Mouse (Mus musculus): ENCODE data around the gene Bscl2.

Bscl2 gene

DNA sequence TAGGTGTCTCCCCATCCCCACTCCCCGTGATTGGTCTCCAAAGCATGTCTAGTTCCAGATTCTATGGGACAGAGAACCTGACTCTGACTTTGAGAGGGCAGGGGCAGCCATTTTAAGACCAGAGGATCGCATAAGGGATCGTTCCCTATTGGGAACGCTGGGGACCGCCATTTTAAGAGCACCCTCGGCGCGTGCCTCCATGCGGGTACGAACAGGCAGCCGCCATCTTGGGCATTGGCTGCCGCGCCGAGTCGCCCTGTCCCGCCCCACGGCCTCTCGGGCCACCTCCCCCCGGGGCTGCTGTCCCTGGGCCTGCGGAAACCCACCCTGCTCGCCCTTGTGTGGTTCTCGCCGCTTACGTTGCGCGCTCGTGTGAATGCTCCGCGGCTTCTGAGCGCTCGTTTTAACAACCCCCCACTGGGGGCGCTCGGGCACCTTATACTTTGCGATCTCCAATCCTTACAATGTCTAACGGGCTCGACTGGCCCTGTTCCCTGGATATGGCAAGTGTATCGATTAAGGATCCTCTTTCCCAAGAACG lies at the start of gene Bscl2:
Gene Bscl2 (plus strand): TSS at position 217 of the 541 bp plus-strand sequence.
- DNase-seq (ENCODE audit: low spot score): peak; percentile 79

DNA sequence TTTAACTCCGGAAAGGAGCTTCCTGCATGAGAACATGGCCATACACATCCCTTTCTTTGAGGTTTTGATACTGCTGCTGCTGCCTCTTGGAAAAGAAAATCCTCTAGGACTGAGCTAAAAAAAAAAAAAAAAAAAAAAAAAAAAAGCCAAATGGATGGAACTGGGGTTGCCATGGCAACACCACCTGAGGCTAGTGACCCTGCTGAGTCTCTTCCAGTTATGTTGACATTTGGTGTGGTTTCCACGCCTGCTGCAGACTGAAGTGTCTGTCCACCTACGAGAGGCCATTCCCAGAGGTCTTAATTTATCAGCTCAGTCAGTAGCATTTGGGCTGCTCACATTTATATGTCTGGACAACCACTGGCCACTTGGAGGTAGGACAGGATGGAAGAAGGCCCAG lies 48.7 kb upstream of the Bscl2 start:
- DNase-seq (ENCODE audit: low spot score): no peak

DNA sequence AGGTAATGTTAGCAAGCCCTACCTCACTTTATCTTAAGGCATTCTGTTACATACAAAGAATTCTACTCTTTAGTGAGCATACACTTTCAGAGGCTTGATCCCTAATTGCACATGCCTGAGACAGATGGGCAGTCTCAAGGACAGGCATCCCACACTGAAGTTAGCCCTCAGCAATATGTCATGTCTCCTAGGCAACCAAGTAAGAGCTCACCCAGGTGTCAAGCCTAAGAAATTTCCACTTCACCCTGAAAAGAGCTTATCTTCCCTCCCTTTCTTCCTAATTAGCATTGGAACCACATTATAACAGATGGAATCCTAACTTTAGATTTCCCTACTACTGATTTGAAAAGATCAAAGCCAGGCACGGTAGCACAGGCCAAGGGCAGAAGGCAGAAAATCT lies 48.1 kb upstream of the Bscl2 start:
- no peak for DNase-seq (ENCODE audit: low spot score)

DNA sequence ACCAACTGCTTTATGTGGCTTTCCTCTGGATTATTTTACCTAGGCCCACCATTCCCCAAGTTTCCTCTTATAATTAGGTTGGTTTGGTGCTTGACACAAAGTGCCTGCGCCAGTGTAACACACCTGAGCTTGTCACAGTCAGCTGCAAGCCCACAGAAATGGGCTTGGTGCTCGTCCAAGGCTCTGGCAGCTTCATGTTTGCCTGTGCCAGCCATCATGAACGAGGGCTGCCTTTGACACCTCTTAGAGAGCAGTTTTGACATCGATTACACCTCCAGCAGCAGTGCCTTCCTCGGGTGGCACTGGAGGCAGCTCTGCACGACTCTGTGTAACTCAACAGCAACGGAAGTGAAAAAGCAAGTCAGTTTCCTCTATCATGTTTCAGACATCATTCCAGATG lies 47.1 kb upstream of the Bscl2 start:
- no peak for DNase-seq (ENCODE audit: low spot score)

DNA sequence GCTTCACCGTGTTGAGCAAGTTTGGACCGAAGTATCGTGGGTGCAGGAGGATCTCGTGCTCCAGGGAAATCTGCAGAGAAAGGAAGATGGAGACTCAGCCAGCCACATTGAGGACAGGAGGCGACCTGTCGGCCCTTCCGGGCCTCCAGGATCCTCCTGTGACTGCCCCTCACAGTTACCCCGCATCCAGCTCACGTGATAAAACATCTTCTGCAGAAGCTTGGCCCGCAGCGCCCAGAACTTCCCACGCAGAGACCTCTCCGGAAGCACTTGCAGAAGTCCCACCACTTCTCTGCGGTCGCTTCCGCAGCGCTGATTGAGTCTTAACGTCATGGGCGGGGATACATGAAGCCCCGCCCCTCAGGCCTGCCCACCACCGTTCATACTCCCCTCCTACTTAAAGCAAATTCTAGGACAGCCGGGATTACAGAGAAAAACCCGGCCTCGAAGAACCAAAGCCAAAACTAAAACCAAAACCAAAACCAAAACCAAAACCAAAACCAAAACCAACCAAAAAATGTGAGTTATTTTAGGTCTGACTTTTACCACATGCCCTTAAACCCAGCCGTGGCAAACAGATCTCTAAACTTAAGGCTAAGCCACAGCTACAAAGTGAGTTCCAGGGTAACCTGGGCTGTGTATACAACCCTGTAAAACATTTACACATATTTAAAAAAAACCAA lies 38.9 kb upstream of the Bscl2 start, which contains the start of gene Polr2g:
Gene Polr2g (minus strand): TSS at position 314 of the 683 bp plus-strand sequence.
- DNase-seq (ENCODE audit: low spot score): peak; percentile 79

DNA sequence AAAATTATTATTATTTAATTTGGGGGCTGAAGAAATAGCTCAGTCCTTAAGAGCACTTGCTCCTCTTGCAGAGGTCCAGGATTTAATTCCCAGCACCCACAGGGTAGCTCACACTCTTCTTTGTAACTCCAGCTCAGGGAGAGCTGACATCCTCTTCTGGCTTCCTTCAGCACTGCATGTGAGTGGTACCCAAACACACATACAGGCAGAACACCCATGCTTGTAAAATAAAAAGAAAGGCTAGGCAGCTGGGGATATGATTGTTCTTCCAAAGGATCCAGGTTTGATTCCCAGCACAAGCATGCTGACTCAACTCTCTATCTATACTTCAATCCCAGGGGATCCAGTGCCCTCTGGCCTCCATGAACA lies 38.3 kb upstream of the Bscl2 start:
- no peak for DNase-seq (ENCODE audit: low spot score)

DNA sequence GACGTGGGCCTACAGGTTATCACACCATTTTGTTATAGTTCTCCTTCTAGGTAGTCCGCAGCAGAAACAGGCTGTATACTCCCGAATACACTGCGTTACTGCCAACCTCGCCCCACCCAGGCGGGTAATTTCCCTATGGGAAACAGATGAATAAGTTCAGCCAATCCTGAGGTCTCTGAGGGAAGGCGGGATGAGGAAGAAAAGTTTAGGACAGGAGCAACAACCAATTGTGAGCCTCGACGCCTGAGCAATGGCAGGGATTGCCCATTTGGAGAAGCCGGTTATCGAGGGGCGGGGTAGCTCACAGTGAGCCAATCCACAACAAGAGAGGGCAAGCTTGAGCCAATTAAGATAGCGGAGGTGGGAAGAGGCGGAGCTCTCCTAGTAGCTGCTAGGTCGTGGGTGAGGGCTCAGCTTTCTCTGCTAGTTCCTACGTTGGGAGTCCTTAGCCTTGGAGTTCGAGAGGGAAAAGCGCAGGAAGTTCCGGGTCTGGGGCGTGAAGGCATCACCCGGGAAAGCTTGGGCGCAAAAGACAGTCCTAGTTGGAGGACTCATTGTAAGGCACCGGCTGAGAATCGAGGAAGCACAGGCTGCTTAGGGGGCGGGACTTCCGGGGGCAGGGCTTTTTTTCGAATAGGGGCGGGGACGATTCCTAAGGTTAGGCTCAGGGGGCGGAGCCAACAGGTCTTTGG lies 35.0 kb upstream of the Bscl2 start, which contains the start of gene Zbtb3:
Gene Zbtb3 (plus strand): TSS at position 426 of the 692 bp plus-strand sequence.
- DNase-seq (ENCODE audit: low spot score): peak; percentile 94

DNA sequence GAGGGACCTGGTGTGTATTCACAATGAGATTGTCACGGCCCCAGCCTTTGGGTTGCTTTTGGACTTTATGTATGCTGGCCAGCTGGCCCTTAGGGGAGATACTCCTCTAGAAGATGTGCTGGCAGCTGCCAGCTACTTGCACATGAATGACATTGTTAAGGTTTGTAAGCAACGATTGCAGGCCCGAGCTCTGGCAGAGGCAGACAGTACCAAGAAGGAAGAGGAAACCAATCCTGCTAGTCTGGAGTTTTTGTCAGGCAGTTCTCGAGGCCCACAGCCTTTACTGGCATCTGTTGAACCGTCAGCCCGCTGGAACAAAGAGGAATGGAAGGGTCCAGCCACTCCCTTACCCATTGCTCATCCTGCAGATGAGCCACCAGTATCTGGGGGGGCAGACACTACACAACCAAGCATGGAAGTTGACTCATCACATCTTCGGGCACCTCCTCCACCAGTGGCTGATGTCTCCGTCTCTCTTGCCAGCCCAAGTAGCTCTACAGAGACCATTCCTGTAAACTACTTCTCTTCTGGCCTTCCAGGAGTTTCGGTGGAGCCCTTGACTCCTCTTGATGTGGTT lies 34.0 kb upstream of the Bscl2 start:
- no peak for DNase-seq (ENCODE audit: low spot score)

DNA sequence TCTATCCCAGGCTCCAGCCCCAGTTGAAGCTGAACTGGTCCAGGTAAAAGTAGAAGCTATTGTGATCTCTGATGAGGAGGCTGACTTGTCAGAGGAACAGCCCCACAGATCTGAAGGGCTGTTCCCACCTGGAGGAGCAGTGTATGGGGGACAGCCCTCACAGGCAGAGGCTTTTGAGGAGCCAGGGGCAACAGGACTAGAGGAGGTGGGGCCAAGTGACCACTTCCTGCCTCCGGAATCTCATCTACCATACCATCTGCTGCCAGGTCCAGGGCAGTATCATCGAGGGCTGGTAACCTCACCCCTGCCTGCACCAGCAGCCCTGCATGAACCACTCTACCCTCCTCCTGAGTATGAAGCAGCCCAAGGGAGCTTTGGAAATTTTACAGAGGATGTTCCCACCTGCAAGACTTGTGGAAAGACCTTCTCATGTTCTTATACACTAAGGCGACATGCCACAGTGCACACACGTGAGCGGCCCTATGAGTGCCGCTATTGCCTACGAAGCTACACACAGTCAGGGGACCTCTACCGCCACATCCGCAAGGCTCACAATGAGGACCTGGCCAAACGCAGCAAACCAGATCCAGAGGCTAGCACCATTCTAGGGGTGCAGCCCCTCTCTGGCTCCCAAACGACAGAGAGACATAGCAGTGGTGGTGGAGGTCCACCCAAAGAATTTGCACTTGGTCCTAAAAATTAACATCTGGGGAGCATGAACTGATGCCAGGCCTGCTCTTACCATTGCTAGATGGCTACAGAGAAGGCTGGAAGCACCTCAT lies 33.2 kb upstream of the Bscl2 start:
- no peak for DNase-seq (ENCODE audit: low spot score)

DNA sequence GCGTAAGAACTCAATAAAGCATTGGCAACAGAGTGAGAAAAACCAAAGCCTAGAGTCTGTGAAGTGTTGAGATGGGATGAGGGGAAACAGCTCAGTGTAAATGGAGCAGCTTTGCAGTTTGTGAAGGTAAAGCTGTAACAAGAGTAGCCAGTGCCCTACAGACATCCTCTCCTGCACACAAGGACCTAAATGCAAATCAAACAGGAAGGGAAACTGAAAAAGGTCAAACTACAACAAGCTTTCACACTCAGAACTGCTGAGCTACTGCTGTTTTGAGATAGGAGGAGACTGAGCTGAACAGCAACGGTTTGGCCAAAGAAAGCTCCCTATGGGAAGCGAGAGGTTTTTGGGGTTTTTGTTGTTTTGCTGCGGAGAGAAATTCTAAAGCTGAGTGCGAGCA lies 30.5 kb upstream of the Bscl2 start:
- DNase-seq (ENCODE audit: low spot score): no peak

DNA sequence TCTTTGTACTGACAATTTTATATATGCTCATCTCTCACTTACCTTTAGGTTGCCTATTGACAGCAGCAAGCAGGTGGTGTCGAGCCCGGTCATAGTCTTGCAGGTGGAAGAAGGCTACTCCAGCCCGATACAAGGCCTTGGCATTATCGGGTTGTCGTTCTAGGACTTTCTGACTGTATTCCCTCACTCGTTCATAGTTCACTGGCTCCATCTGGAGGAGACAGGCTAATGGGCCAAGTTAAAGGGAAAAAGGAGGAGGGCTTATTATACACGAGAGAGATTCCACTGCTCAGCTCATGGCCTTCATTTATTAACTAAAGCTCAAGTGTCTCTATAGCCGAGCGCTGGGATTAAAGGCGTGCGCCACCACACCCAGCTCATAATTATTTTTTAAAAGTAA lies 21.5 kb upstream of the Bscl2 start:
- DNase-seq (ENCODE audit: low spot score): no peak

DNA sequence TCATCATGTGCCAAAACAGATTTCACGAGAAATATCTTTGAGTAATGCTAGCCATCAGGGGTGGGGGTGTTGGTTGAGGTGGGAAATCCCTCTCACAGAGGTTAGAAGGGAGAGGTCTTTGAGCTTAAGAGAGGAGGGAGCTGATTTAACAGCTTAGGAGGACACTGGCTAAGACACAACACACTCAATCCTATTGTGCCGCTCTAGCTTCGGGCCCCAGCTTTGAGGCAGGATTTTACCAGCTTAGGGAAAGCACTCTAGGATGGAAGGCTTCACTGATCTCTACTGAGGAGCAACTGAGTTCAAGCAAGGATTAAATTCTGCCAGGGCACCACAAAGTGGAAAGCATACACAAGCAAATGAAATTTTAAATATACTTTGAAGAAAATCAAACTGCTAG lies 20.3 kb upstream of the Bscl2 start:
- DNase-seq (ENCODE audit: low spot score): no peak

DNA sequence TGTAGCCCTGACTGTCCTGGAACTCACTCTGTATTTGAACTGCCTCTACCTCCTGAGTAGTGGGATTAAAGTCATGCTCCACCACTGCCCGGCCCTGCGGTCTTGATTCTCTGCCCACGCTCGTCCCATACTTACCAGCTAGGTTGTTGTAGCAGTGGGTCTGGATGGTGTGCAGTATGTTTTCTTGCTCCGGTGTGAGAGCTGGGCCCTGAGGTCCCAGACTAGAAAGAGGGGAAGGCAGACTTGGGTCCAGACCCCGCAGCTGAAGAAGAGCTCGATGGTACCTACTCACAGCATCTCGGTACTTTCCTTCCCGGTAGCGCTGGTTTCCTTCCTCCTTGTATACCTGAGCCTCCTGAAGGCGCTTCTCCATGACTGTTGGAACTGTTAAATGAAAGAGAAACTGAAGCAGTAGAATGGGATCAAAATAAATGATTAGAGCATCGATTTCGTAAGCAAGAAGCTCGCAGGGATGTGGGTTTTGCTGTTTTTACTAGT lies 18.9 kb upstream of the Bscl2 start:
- DNase-seq (ENCODE audit: low spot score): no peak

DNA sequence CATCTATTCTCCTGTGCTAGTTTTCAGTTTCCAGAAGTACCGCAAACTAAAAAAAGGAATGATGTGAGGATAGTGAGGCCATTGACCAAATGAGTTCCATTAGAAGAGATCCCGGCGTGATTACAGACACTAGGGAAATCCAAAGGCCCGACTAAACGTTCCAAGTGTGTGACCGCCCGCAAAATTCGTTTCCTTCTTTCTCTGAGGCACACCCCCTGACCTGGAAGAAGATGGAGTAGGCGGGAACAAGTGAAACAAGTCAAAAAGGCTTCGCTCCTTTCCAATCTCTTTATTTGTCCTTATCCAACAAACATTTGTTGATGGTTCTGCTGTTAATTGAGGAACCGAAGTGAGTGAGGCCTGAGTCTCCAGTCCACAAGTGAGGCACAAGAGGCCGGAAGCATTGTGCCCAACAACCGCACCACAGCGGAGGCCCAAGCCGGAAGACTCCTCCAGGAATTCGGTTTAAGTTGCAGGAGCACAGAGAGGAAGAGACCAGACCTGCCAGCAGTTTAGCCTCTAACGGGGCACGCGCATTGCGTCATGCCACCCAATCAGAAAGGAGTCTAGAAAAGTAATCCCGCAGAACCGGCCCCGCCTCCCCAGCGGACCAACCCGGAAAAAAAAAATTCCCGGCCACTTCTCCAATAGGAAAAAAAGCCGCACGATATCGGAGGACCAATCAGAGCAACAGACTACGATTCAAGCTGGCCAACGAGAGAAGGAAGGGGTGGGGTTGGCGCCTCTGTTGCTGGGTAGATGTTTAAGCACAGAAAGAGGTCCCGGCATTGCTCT lies 18.3 kb upstream of the Bscl2 start, which contains the start of gene Ttc9c:
Gene Ttc9c (minus strand): TSS at position 533 of the 795 bp plus-strand sequence.
- peak; percentile 93 for DNase-seq (ENCODE audit: low spot score)

DNA sequence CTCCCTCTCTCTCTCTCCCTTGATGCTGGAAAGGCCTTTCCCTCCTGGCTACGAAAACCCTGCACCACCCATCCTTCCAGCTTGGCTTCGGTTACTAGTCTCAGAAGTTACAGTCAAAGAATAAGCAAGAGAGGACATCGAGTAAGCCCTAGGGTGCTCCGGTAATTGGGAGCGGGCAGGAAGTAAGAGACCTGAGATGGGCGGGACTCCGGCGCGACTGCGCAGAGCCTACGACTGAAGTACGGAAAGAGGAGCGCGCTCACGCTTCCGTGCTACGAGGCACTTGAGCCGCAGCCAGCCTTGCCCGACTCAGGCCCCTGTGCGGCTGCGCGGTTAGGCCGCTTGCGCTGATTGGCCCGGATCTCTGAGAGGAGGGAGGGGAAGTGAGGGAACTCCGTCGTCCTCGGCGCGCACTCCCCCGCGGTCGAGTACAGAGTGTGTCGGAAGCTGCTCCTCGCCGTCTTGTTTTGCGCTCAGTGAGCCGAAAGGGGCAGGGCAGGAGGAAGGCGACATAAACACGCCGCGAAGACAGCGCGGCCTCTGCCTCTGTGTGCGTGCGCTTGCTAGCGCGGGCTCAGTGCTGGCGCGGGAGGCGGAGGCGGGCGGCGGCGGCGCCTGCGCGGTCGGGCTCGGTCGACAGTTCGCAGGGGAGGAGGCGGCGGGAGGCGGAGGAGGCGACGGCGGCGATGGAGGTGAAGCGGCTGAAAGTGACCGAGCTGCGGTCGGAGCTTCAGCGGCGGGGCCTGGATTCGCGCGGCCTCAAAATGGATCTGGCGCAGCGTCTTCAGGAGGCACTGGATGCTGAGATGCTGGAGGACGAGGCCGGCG lies 17.5 kb upstream of the Bscl2 start, which contains the start of gene Hnrnpul2:
Gene Hnrnpul2 (plus strand): TSS at position 415 of the 828 bp plus-strand sequence.
- peak; percentile 94 for DNase-seq (ENCODE audit: low spot score)

DNA sequence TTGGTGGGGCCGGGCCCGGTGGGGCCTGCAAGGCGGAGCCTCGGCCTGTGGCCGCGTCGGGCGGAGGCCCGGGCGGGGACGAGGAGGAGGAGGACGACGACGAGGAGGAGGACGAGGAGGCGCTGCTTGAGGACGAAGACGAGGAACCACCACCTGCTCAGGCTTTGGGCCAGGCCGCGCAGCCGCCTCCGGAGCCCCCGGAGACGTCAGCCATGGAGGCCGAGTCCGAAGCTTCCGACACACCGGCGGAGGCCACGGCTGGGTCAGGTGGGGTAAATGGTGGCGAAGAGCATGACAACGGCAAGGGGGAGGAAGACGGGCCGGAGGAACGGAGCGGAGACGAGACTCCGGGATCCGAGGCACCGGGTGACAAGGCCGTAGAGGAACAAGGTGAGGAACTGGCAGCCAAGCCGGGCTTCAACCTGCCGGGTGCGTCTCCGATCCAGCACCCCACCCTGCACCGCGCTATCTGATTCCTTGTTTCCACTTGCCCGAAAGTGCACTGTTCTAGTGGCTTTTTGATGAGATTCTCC lies 16.8 kb upstream of the Bscl2 start:
- DNase-seq (ENCODE audit: low spot score): no peak

DNA sequence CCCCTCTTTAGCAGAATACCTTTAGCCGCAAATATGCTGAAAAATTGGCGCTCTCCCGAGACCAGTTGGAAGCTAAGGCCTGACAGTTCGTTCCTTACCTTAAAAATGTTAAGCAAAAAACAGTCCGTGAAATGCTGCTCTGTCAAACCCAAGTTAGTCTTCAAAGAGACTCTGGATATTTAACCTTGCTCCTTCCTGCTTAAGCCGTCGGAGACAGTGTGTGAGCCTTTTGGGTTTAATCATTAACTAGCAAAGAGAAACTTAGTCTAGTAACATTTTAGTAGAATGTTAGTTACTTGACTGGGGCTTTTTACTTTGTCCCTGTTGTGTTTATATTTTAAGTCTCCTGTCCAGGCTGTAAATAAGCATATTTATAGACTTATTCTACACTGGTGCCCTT lies 16.1 kb upstream of the Bscl2 start:
- DNase-seq (ENCODE audit: low spot score): no peak

DNA sequence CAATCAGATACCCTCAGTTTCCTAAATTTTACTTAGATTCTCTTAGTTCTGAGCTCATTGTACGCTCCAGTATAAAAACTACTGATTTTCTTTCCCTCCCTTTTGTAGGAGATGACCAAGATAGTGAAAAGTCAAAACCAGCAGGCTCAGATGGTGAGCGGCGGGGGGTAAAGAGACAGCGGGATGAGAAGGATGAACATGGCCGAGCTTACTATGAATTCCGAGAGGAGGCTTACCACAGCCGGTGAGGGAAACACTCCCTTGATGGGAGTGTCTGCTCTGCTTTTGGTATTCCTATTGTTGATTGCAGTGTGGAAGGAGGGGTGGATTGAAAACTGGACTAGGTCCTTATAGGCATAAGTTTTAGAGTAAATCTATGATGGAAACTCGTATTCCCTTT lies 14.6 kb upstream of the Bscl2 start:
- no peak for DNase-seq (ENCODE audit: low spot score)

DNA sequence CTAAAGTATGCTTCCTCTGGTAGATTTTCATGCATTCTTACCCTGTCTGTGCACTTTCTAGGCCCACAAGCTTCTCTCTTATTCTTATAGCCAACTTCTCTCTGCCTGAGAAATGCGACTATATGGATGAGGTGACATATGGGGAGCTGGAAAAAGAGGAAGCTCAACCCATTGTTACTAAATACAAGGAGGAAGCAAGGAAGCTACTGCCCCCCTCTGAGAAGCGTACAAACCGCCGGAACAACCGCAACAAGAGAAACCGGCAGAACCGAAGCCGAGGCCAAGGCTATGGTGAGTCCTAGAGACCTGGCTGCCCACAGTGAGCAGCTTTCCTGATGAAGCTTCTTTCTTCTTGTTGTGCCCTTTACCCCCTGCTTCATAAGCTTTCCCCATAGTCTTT lies 7.6 kb upstream of the Bscl2 start, which contains the start of gene AC129217.1:
Gene AC129217.1 (plus strand): TSS at position 114 of the 400 bp plus-strand sequence.
- no peak for DNase-seq (ENCODE audit: low spot score)

DNA sequence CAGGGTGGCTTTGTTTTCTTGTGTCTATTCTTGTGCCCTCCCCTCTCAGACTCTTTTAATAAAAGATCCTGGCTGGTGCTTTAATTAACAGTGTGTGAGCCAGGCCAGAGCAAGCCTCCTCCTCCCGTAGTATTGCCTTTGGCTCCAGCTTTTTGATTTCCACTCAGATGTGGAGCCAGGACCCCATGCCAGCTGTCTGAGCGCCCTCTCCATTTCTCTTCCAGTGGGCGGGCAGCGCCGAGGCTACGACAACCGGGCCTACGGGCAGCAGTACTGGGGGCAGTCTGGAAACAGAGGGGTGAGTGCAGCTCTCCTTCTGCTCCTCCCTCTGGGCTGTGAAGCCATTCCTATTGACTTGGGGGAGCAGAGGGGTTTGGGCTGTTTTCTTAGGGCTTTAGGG lies 6.6 kb upstream of the Bscl2 start:
- no peak for DNase-seq (ENCODE audit: low spot score)

Measured in layer of hippocampus, adult 9-10 months (tissue).